Comparison of ENCODE assay signal across 9 mouse cellular contexts in the genomic region with DNA sequence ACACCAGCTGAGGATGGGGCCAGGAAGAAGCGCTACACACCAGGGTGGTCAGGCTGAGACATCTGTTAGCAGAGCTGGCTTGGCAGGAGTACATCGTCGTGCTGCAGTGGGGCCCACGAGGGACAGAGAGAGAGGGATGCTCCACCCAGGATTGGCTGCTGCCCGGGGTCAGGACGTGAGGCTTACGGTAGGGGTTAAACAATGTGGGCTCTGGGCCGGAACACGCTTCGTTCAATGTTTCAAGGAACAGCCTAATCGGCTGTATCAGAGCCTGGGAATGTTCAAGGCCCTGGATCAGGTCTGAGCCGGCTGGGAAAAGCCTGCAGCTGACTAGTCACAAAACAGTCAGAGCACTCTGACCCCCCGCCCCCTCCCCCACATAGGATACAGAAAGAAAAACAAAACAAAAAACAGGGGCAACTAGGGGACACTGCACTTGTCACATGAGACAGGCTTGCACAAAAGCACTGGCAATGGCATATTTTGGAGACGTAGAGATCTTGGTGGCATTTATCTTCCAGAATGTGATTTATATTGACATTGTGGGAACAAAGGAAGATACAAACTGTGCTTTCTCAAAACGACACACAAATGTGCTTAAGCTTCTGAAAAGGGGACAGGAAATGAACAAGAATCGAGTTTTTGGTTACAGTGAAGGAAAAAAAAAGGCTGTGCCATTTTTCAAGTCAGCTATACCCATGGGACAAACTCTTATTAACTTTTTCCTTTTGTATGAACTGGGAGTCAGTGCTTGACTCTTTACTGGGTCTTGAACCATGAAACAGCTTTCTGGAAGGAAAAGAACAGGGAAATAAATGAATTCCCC. TPM values are rescaled to one million over a fixed set of nuclear protein-coding genes. Genes with fewer than 3 reads are reported as not detected.
DNase-seq lines count a peak whose midpoint lies in the region; ATAC-seq and TF ChIP-seq lines count a peak whose summit lies in the region.
"Had no signal": no experiment of that assay in that cellular context is flagged by ENCODE, and none has a peak within 500 bp of the region (broad histone marks: within the 10 kb centered on the region; RNA-seq: fewer than 3 reads in every experiment).

No protein-coding gene starts in this region.

- no peak for TF ChIP-seq CTCF in lung, postnatal 0 days (IDR thresholded peaks at IDR 0.05)

- peak overlapping the region; percentile 66 for H3K27ac ChIP-seq in lung, postnatal 0 days (ENCODE audit: low read length)
- peak overlapping the region; percentile 94 for H3K27ac ChIP-seq in embryonic facial prominence, embryonic 12.5 days
- peak overlapping the region; percentile 30 for H3K27ac ChIP-seq in heart, embryonic 13.5 days (replicated peaks)
- H3K27ac ChIP-seq in kidney, embryonic 16.5 days (ENCODE audit: low read length) = peak overlapping the region; percentile 96
- H3K27ac ChIP-seq in neural tube, embryonic 11.5 days (ENCODE audit: low read depth, low read length) = peak overlapping the region; percentile 87
- H3K27ac ChIP-seq: liver, embryonic 15.5 days had no signal

- H3K4me1 ChIP-seq in lung, postnatal 0 days (ENCODE audit: insufficient read depth, low read depth, low read length) = peaks cover 7% of the 10 kb centered on the region; the same call in 1 of the 2 replicates
- H3K4me1 ChIP-seq in embryonic facial prominence, embryonic 12.5 days = peaks cover 46% of the 10 kb centered on the region
- H3K4me1 ChIP-seq in heart, embryonic 13.5 days = peaks cover 38% of the 10 kb centered on the region
- peaks cover 45% of the 10 kb centered on the region for H3K4me1 ChIP-seq in kidney, embryonic 16.5 days (ENCODE audit: insufficient read depth, low read length)
- H3K4me1 ChIP-seq in neural tube, embryonic 11.5 days (ENCODE audit: control insufficient read depth, insufficient read depth, low read length) = peaks cover 23% of the 10 kb centered on the region
- H3K4me1 ChIP-seq: liver, embryonic 15.5 days had no signal

- H3K9ac ChIP-seq in lung, postnatal 0 days (replicated peaks; ENCODE audit: low read depth) = no peak overlapping the region
- 0 out of 2 replicates have a peak overlapping the region, but pooled peaks have one; percentile 4 for H3K9ac ChIP-seq in embryonic facial prominence, embryonic 12.5 days
- peak overlapping the region; percentile 41 for H3K9ac ChIP-seq in heart, embryonic 13.5 days
- H3K9ac ChIP-seq in kidney, embryonic 16.5 days (replicated peaks; ENCODE audit: low read length) = peak overlapping the region; percentile 42
- peak overlapping the region; percentile 54 for H3K9ac ChIP-seq in neural tube, embryonic 11.5 days (ENCODE audit: low read length)
- H3K9ac ChIP-seq: liver, embryonic 15.5 days had no signal

- DNase-seq in lung, postnatal 0 days (ENCODE audit: low spot score) = peak; percentile 66
- DNase-seq in lung, adult 18-20 months = no peak
- DNase-seq in neural tube, embryonic 11.5 days (ENCODE audit: low spot score) = peak; percentile 75
- no peak for DNase-seq in c-Kit-positive CD71-positive TER-119-positive erythroid progenitor cells, embryonic 14.5 days (ENCODE audit: low spot score)
- DNase-seq in layer of hippocampus, adult 11-12 months (ENCODE audit: low spot score) = no peak

- WGBS in lung, postnatal 0 days = 18% methylated on average over 16 of the region's 16 CpGs
- WGBS in embryonic facial prominence, embryonic 12.5 days = 6% methylated on average over 16 of the region's 16 CpGs
- 22% methylated on average over 16 of the region's 16 CpGs for WGBS in heart, embryonic 13.5 days
- 4% methylated on average over 16 of the region's 16 CpGs for WGBS in kidney, embryonic 16.5 days
- 13% methylated on average over 16 of the region's 16 CpGs for WGBS in neural tube, embryonic 11.5 days

- no peak overlapping the region for H3K4me3 ChIP-seq in lung, postnatal 0 days (ENCODE audit: low read depth, low read length)
- H3K4me3 ChIP-seq in embryonic facial prominence, embryonic 12.5 days = no peak overlapping the region
- H3K4me3 ChIP-seq in heart, embryonic 13.5 days = no peak overlapping the region
- H3K4me3 ChIP-seq in kidney, embryonic 16.5 days (ENCODE audit: low read length) = no peak overlapping the region
- H3K4me3 ChIP-seq in neural tube, embryonic 11.5 days (ENCODE audit: low read depth, low read length) = no peak overlapping the region
- H3K4me3 ChIP-seq: liver, embryonic 15.5 days had no signal

- peak; percentile 55; the same call in 1 of the 2 replicates for TF ChIP-seq EP300 in lung, postnatal 0 days (IDR thresholded peaks at IDR 0.05)

- no peaks in the 10 kb centered on the region for H3K27me3 ChIP-seq in lung, postnatal 0 days (replicated peaks; ENCODE audit: insufficient read depth, low read length)
- no peaks in the 10 kb centered on the region for H3K27me3 ChIP-seq in embryonic facial prominence, embryonic 12.5 days
- H3K27me3 ChIP-seq in heart, embryonic 13.5 days (replicated peaks) = no peaks in the 10 kb centered on the region
- no peaks in the 10 kb centered on the region for H3K27me3 ChIP-seq in kidney, embryonic 16.5 days (ENCODE audit: insufficient read depth, low read length)
- no peaks in the 10 kb centered on the region for H3K27me3 ChIP-seq in neural tube, embryonic 11.5 days (ENCODE audit: control insufficient read depth, insufficient read depth, low read length)
- H3K27me3 ChIP-seq: liver, embryonic 15.5 days had no signal

- no peaks in the 10 kb centered on the region for H3K9me3 ChIP-seq in lung, postnatal 0 days (ENCODE audit: low read length)
- no peaks in the 10 kb centered on the region for H3K9me3 ChIP-seq in embryonic facial prominence, embryonic 12.5 days
- H3K9me3 ChIP-seq in heart, embryonic 13.5 days = no peaks in the 10 kb centered on the region
- no peaks in the 10 kb centered on the region for H3K9me3 ChIP-seq in kidney, embryonic 16.5 days (ENCODE audit: low read length)
- H3K9me3 ChIP-seq in neural tube, embryonic 11.5 days (ENCODE audit: control insufficient read depth, low read length) = no peaks in the 10 kb centered on the region
- H3K9me3 ChIP-seq: liver, embryonic 15.5 days had no signal

- H3K36me3 ChIP-seq in lung, postnatal 0 days (ENCODE audit: insufficient read depth, low read length) = no peaks in the 10 kb centered on the region
- H3K36me3 ChIP-seq in embryonic facial prominence, embryonic 12.5 days = no peaks in the 10 kb centered on the region
- no peaks in the 10 kb centered on the region for H3K36me3 ChIP-seq in heart, embryonic 13.5 days
- no peaks in the 10 kb centered on the region for H3K36me3 ChIP-seq in kidney, embryonic 16.5 days (ENCODE audit: insufficient read depth, low read length)
- H3K36me3 ChIP-seq in neural tube, embryonic 11.5 days (ENCODE audit: control insufficient read depth, insufficient read depth, low read length) = no peaks in the 10 kb centered on the region
- H3K36me3 ChIP-seq: liver, embryonic 15.5 days had no signal

- peak; percentile 80 for ATAC-seq in lung, postnatal 0 days
- peak; percentile 57 for ATAC-seq in embryonic facial prominence, embryonic 12.5 days (ENCODE audit: insufficient number of reproducible peaks, insufficient read depth, low FRiP score, low TSS enrichment)
- no peak for ATAC-seq in heart, embryonic 13.5 days (ENCODE audit: extremely low read depth, insufficient number of reproducible peaks, low FRiP score, low TSS enrichment)
- peak; percentile 88 for ATAC-seq in kidney, embryonic 16.5 days (ENCODE audit: low FRiP score, low TSS enrichment)
- ATAC-seq in neural tube, embryonic 11.5 days (ENCODE audit: insufficient read depth, low FRiP score, low TSS enrichment) = peak; percentile 83

- no peak overlapping the region for H3K4me2 ChIP-seq in lung, postnatal 0 days (replicated peaks; ENCODE audit: low read depth, low read length)
- peak overlapping the region; percentile 24; the same call in 1 of the 2 replicates for H3K4me2 ChIP-seq in embryonic facial prominence, embryonic 12.5 days (replicated peaks)
- H3K4me2 ChIP-seq in heart, embryonic 13.5 days = peak overlapping the region; percentile 26
- peak overlapping the region; percentile 19 for H3K4me2 ChIP-seq in kidney, embryonic 16.5 days (replicated peaks; ENCODE audit: low read depth, low read length)
- peak overlapping the region; percentile 11; the same call in 1 of the 2 replicates for H3K4me2 ChIP-seq in neural tube, embryonic 11.5 days (ENCODE audit: low read depth)
- H3K4me2 ChIP-seq: liver, embryonic 15.5 days had no signal

RNA-seq across cellular contexts. Expression of a gene that starts 8.4 kb away (rescaled TPM):
- polyA plus RNA-seq in lung, postnatal 0 days (2015; fragmentation: Nextera tagmentation; extraction: Ambion mirVana) = 467 and 484 TPM in 2 replicates
- 271 and 307 TPM in 2 replicates for polyA plus RNA-seq in embryonic facial prominence, embryonic 12.5 days (2016; fragmentation: Nextera tagmentation; extraction: Ambion mirVana)
- 245 and 277 TPM in 2 replicates for polyA plus RNA-seq in heart, embryonic 13.5 days (2015; fragmentation: Nextera tagmentation; extraction: Ambion mirVana)
- 327 and 343 TPM in 2 replicates for polyA plus RNA-seq in kidney, embryonic 16.5 days (2015; fragmentation: Nextera tagmentation; extraction: Ambion mirVana)
- polyA plus RNA-seq in neural tube, embryonic 11.5 days (2014; fragmentation: Nextera tagmentation; extraction: Ambion mirVana) = 166 and 171 TPM in 2 replicates

RNA-seq across cellular contexts. Expression of a gene that starts 34.7 kb away (rescaled TPM):
- 0.33 and 0.52 TPM in 2 replicates for polyA plus RNA-seq in lung, postnatal 0 days (2015; fragmentation: Nextera tagmentation; extraction: Ambion mirVana)
- polyA plus RNA-seq in embryonic facial prominence, embryonic 12.5 days (2016; fragmentation: Nextera tagmentation; extraction: Ambion mirVana) = 2.0 and 2.1 TPM in 2 replicates
- 0.19 and 0.32 TPM in 2 replicates for polyA plus RNA-seq in heart, embryonic 13.5 days (2015; fragmentation: Nextera tagmentation; extraction: Ambion mirVana)
- 0.53 and 0.57 TPM in 2 replicates for polyA plus RNA-seq in kidney, embryonic 16.5 days (2015; fragmentation: Nextera tagmentation; extraction: Ambion mirVana)
- 1.7 and 2.7 TPM in 2 replicates for polyA plus RNA-seq in neural tube, embryonic 11.5 days (2014; fragmentation: Nextera tagmentation; extraction: Ambion mirVana)

Comparison
In these comparisons a context has a peak if more than half of its experiments do, and no peak if none do; other contexts are left out.
1. DNase-seq: peak in lung, postnatal 0 days (single experiment) and neural tube, embryonic 11.5 days (single experiment); none in lung, adult 18-20 months (0 of 2), c-Kit-positive CD71-positive TER-119-positive erythroid progenitor cells, embryonic 14.5 days (single experiment) and layer of hippocampus, adult 11-12 months (single experiment).
2. H3K27ac ChIP-seq: peak in every context shown above with its lines; median percentile 96 in kidney, embryonic 16.5 days; 94 in embryonic facial prominence, embryonic 12.5 days; 87 in neural tube, embryonic 11.5 days; 66 in lung, postnatal 0 days; 30 in heart, embryonic 13.5 days.